Mouse (Mus musculus) stomach, embryonic 14.5 days (tissue): ENCODE measurements at regions not wholly inside any gene's neighbourhood (a gene's known extent, or its start where the extent isn't known, plus 50 kb on each side); places are given as distances from the start of the nearest gene placed in this dataset.

Source experiments
- ATAC-seq: fragments of 200-750 bp; cut with Nextera tagmentation; 2 replicates; pipeline ENCODE4 v1.8.0; 2017; ENCODE audit warnings: low read depth, moderate TSS enrichment; ENCODE audit not compliant: insufficient number of reproducible peaks, insufficient read depth, low FRiP score
- H3K27ac ChIP-seq: fragments of 300-500 bp; sonication (generic); 2 replicates; pipeline ENCODE4 v1.5.1; 2014; ENCODE audit warnings: mild to moderate bottlenecking, low read length, moderate library complexity, mixed read lengths
- H3K27me3 ChIP-seq: fragments of 300-500 bp; sonication (generic); 2 replicates; pipeline ENCODE4 v1.6.1; 2014; ENCODE audit warnings: low read length, control low read depth, mixed read lengths; ENCODE audit not compliant: control insufficient read depth, insufficient read depth
- H3K36me3 ChIP-seq: fragments of 300-500 bp; sonication (generic); 2 replicates; pipeline ENCODE4 v1.6.1; 2014; ENCODE audit warnings: mild to moderate bottlenecking, control low read depth, low read length, moderate library complexity, mixed read lengths; ENCODE audit not compliant: control insufficient read depth, insufficient read depth
- H3K4me1 ChIP-seq: fragments of 300-500 bp; sonication (generic); 2 replicates; pipeline ENCODE4 v1.6.1; 2014; ENCODE audit warnings: low read length, control low read depth, mixed read lengths; ENCODE audit not compliant: control insufficient read depth, insufficient read depth
- H3K4me2 ChIP-seq: fragments of 300-500 bp; sonication (generic); replicated peaks from 2 replicates; pipeline ENCODE4 v1.6.1; 2014; ENCODE audit warnings: low read depth, low read length, control low read depth
- H3K4me3 ChIP-seq: fragments of 300-500 bp; sonication (generic); 2 replicates; pipeline ENCODE4 v1.5.1; 2014; ENCODE audit warnings: low read depth, low read length, control low read depth
- H3K9ac ChIP-seq: fragments of 300-500 bp; sonication (generic); replicated peaks from 2 replicates; pipeline ENCODE4 v1.6.1; 2014; ENCODE audit warnings: low read depth, mild to moderate bottlenecking, control low read depth, low read length, moderate library complexity, mixed read lengths
- H3K9me3 ChIP-seq: fragments of 300-500 bp; sonication (generic); 2 replicates; pipeline ENCODE4 v1.6.1; 2016; ENCODE audit warnings: low read depth, low read length, control low read depth; ENCODE audit not compliant: control insufficient read depth
- WGBS: fragments of 180-500 bp; shearing (Covaris S2); extraction: QIAGEN DNeasy Blood & Tissue Kit; methylation state at CpG from one replicate; pipeline ENCODE4 v1.1.7; 2014; 5-methylcytosine and 5-hydroxymethylcytosine counted together

GRCm38 (mm10) chr10:57156426-57156825 lies 329.8 kb upstream of the Hsf2 start:
- Histone ChIP-seq H3K4me3 (no peak overlapping the region), H3K36me3 (no peaks in the 10 kb centered on the region), H3K27me3 (no peaks in the 10 kb centered on the region), H3K27ac (no peak overlapping the region), H3K4me2 (no peak overlapping the region), H3K9me3 (no peaks in the 10 kb centered on the region), H3K9ac (no peak overlapping the region), H3K4me1 (no peaks in the 10 kb centered on the region)
- no peak for ATAC-seq
- WGBS, result 66% methylated on average over 4 of the region's 4 CpGs

DNA sequence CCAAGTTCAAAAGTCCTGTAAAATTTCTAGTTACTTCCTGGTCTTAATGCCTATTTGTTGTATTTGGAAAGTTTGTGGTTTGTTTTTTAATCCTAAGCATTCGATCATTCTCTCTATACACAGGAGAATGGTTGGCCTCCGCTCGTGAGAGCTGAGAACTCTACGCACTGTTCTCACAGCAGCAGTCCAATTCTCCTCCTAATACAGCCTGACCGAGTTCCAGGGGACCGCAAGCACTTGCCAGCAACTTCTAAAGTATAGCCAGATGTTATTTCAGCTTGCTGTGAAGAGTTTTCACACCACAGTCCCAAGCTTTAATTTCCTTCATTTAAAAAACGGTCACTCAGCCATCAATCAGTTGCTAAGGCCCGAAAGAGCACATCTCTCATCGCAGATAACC lies 329.3 kb upstream of the Hsf2 start:
- Histone ChIP-seq H3K4me1 (no peaks in the 10 kb centered on the region), H3K4me2 (no peak overlapping the region), H3K9me3 (no peaks in the 10 kb centered on the region), H3K4me3 (no peak overlapping the region), H3K27me3 (no peaks in the 10 kb centered on the region), H3K27ac (no peak overlapping the region), H3K36me3 (no peaks in the 10 kb centered on the region), H3K9ac (no peak overlapping the region)
- no peak for ATAC-seq
- 82% methylated on average over 9 of the region's 9 CpGs for WGBS

- no peak overlapping the region for H3K4me2 ChIP-seq
- H3K27ac ChIP-seq, result no peak overlapping the region
- H3K4me1 ChIP-seq, result no peaks in the 10 kb centered on the region
- no peaks in the 10 kb centered on the region for H3K36me3 ChIP-seq
- no peaks in the 10 kb centered on the region for H3K27me3 ChIP-seq
- no peaks in the 10 kb centered on the region for H3K9me3 ChIP-seq
- H3K9ac ChIP-seq, result no peak overlapping the region
- H3K4me3 ChIP-seq, result no peak overlapping the region
- no peak for ATAC-seq
Measured at GRCm38 (mm10) chr10:57160546-57160945, 325.6 kb upstream of the Hsf2 start.

- Histone ChIP-seq H3K27ac (no peak overlapping the region), H3K27me3 (no peaks in the 10 kb centered on the region), H3K4me3 (no peak overlapping the region), H3K36me3 (no peaks in the 10 kb centered on the region), H3K4me1 (no peaks in the 10 kb centered on the region), H3K9ac (no peak overlapping the region), H3K9me3 (no peaks in the 10 kb centered on the region), H3K4me2 (no peak overlapping the region)
- 50% methylated on average over 5 of the region's 5 CpGs for WGBS
- ATAC-seq, result no peak
Measured at GRCm38 (mm10) chr10:57163359-57163758, 322.8 kb upstream of the Hsf2 start.

GRCm38 (mm10) chr10:57183560-57183959 lies 302.6 kb upstream of the Hsf2 start:
- no peaks in the 10 kb centered on the region for H3K9me3 ChIP-seq
- 76% methylated on average over 1 of the region's 1 CpGs for WGBS
- ATAC-seq, result no peak
- no peaks in the 10 kb centered on the region for H3K27me3 ChIP-seq
- no peak overlapping the region for H3K4me2 ChIP-seq
- H3K36me3 ChIP-seq, result no peaks in the 10 kb centered on the region
- no peak overlapping the region for H3K4me3 ChIP-seq
- no peak overlapping the region for H3K9ac ChIP-seq
- no peak overlapping the region for H3K27ac ChIP-seq
- no peaks in the 10 kb centered on the region for H3K4me1 ChIP-seq

- Histone ChIP-seq H3K4me3 (no peak overlapping the region), H3K27ac (no peak overlapping the region), H3K4me1 (no peaks in the 10 kb centered on the region), H3K9ac (no peak overlapping the region), H3K27me3 (no peaks in the 10 kb centered on the region), H3K9me3 (no peaks in the 10 kb centered on the region), H3K36me3 (no peaks in the 10 kb centered on the region), H3K4me2 (no peak overlapping the region)
- ATAC-seq, result no peak
Measured at GRCm38 (mm10) chr10:57210701-57211100, 275.5 kb upstream of the Hsf2 start.

- WGBS, result 39% methylated on average over 3 of the region's 3 CpGs
- no peak overlapping the region for H3K4me3 ChIP-seq
- H3K27me3 ChIP-seq, result no peaks in the 10 kb centered on the region
- no peaks in the 10 kb centered on the region for H3K4me1 ChIP-seq
- no peak for ATAC-seq
- no peaks in the 10 kb centered on the region for H3K9me3 ChIP-seq
- H3K36me3 ChIP-seq, result no peaks in the 10 kb centered on the region
- H3K9ac ChIP-seq, result no peak overlapping the region
- H3K27ac ChIP-seq, result no peak overlapping the region
- no peak overlapping the region for H3K4me2 ChIP-seq
Measured at GRCm38 (mm10) chr10:57231117-57231516, 255.1 kb upstream of the Hsf2 start.

DNA sequence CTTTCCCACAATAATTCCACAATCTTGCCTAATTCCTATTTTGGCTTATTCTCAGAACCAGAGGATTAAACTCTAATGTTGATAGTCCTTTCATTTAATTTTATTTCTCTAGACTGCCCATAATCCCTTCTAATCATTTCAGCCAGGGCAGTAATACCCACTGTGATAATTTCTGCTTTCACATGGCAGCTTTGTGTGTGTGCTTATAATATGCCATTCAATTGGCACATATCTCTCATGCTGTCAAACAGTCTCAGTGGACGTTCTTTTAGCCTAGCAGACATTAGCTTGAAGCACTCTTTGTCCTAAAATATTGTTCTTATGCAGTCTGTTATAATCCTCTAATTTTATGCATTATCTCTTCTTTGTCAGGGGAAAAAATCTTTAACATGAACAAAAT lies 205.0 kb upstream of the Hsf2 start:
- 37% methylated on average over 1 of the region's 1 CpGs for WGBS
- Histone ChIP-seq H3K4me1 (no peaks in the 10 kb centered on the region), H3K4me2 (no peak overlapping the region), H3K36me3 (no peaks in the 10 kb centered on the region), H3K4me3 (no peak overlapping the region), H3K9me3 (no peaks in the 10 kb centered on the region), H3K9ac (no peak overlapping the region), H3K27ac (no peak overlapping the region), H3K27me3 (no peaks in the 10 kb centered on the region)
- no peak for ATAC-seq

GRCm38 (mm10) chr10:57282896-57283295 lies 203.3 kb upstream of the Hsf2 start:
- H3K27ac ChIP-seq, result no peak overlapping the region
- no peaks in the 10 kb centered on the region for H3K4me1 ChIP-seq
- H3K9me3 ChIP-seq, result no peaks in the 10 kb centered on the region
- 76% methylated on average over 5 of the region's 5 CpGs for WGBS
- H3K4me3 ChIP-seq, result no peak overlapping the region
- no peaks in the 10 kb centered on the region for H3K36me3 ChIP-seq
- H3K4me2 ChIP-seq, result no peak overlapping the region
- ATAC-seq, result no peak
- no peaks in the 10 kb centered on the region for H3K27me3 ChIP-seq
- H3K9ac ChIP-seq, result no peak overlapping the region
